Mouse (Mus musculus): Measurements from ENCODE around the gene Glce. TPM values are rescaled to one million over a fixed set of nuclear protein-coding genes. Genes with fewer than 3 reads are reported as not detected.

Glce gene
- polyA plus RNA-seq, 1 experiment from 2014 or later, result 27.6 TPM

- no peaks in the 10 kb centered on the region for H3K4me1 ChIP-seq (ENCODE audit: control insufficient read depth, insufficient read depth, low read length)
- no peak overlapping the region for H3K4me3 ChIP-seq (ENCODE audit: low read depth, low read length)
- no peaks in the 10 kb centered on the region for H3K9me3 ChIP-seq (ENCODE audit: control insufficient read depth, low read depth, low read length)
- no peak for ATAC-seq (ENCODE audit: insufficient number of reproducible peaks, insufficient read depth, low FRiP score, low read depth)
- H3K27me3 ChIP-seq (ENCODE audit: control insufficient read depth, insufficient read depth, low read length), result no peaks in the 10 kb centered on the region
- no peaks in the 10 kb centered on the region for H3K36me3 ChIP-seq (ENCODE audit: control insufficient read depth, insufficient read depth, low read length)
- 85% methylated on average over 4 of the region's 4 CpGs for WGBS
- H3K27ac ChIP-seq (ENCODE audit: low read length), result no peak overlapping the region
- no peak overlapping the region for H3K4me2 ChIP-seq (replicated peaks; ENCODE audit: low read depth, low read length)
- no peak overlapping the region for H3K9ac ChIP-seq (replicated peaks; ENCODE audit: low read depth, low read length)
Observed at GRCm38 (mm10) chr9:62132005-62132782, 9.7 kb upstream of the Glce start.

DNA sequence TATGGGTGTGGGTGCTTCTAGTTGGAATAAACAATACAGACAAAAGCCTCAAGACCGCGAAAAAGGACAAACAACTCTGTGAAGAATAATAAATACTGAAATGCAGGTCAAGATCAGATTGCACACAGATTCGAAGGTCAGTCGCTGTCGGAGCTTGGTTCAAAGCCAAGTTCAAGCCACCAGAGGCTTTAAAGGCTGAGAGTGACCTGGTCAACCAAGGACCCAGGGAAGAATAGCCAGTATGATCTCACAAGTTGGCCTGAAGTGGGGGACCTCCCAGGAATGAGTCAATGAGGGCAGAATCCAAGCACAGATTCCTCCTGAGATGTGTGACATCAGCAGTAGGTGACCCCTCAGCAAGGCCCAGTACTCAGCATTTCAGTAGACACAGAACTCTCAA, 8.3 kb upstream of the Glce start:
- H3K9me3 ChIP-seq (ENCODE audit: control insufficient read depth, low read depth, low read length), result no peaks in the 10 kb centered on the region
- WGBS, result 80% methylated on average over 5 of the region's 5 CpGs
- no peak overlapping the region for H3K4me2 ChIP-seq (replicated peaks; ENCODE audit: low read depth, low read length)
- no peaks in the 10 kb centered on the region for H3K36me3 ChIP-seq (ENCODE audit: control insufficient read depth, insufficient read depth, low read length)
- no peak for ATAC-seq (ENCODE audit: insufficient number of reproducible peaks, insufficient read depth, low FRiP score, low read depth)
- no peak overlapping the region for H3K4me3 ChIP-seq (ENCODE audit: low read depth, low read length)
- H3K4me1 ChIP-seq (ENCODE audit: control insufficient read depth, insufficient read depth, low read length), result no peaks in the 10 kb centered on the region
- no peak overlapping the region for H3K9ac ChIP-seq (replicated peaks; ENCODE audit: low read depth, low read length)
- H3K27me3 ChIP-seq (ENCODE audit: control insufficient read depth, insufficient read depth, low read length), result no peaks in the 10 kb centered on the region
- no peak overlapping the region for H3K27ac ChIP-seq (ENCODE audit: low read length)

GRCm38 (mm10) chr9:62128056-62128455, 5.6 kb upstream of the Glce start:
- H3K27me3 ChIP-seq (ENCODE audit: control insufficient read depth, insufficient read depth, low read length), result no peaks in the 10 kb centered on the region
- no peak for ATAC-seq (ENCODE audit: insufficient number of reproducible peaks, insufficient read depth, low FRiP score, low read depth)
- no peaks in the 10 kb centered on the region for H3K9me3 ChIP-seq (ENCODE audit: control insufficient read depth, low read depth, low read length)
- no peak overlapping the region for H3K4me3 ChIP-seq (ENCODE audit: low read depth, low read length)
- no peak overlapping the region for H3K27ac ChIP-seq (ENCODE audit: low read length)
- H3K9ac ChIP-seq (replicated peaks; ENCODE audit: low read depth, low read length), result no peak overlapping the region
- WGBS, result 81% methylated on average over 2 of the region's 2 CpGs
- peaks cover 4% of the 10 kb centered on the region; the same call in 1 of the 2 replicates for H3K4me1 ChIP-seq (ENCODE audit: control insufficient read depth, insufficient read depth, low read length)
- no peak overlapping the region for H3K4me2 ChIP-seq (replicated peaks; ENCODE audit: low read depth, low read length)
- H3K36me3 ChIP-seq (ENCODE audit: control insufficient read depth, insufficient read depth, low read length), result no peaks in the 10 kb centered on the region

GRCm38 (mm10) chr9:62125986-62126575, 3.6 kb upstream of the Glce start:
- H3K27me3 ChIP-seq (ENCODE audit: control insufficient read depth, insufficient read depth, low read length), result no peaks in the 10 kb centered on the region
- ATAC-seq (ENCODE audit: insufficient number of reproducible peaks, insufficient read depth, low FRiP score, low read depth), result no peak
- H3K36me3 ChIP-seq (ENCODE audit: control insufficient read depth, insufficient read depth, low read length), result no peaks in the 10 kb centered on the region
- no peak overlapping the region for H3K9ac ChIP-seq (replicated peaks; ENCODE audit: low read depth, low read length)
- H3K4me2 ChIP-seq (replicated peaks; ENCODE audit: low read depth, low read length), result no peak overlapping the region
- WGBS, result 71% methylated on average over 5 of the region's 5 CpGs
- no peak overlapping the region for H3K4me3 ChIP-seq (ENCODE audit: low read depth, low read length)
- no peaks in the 10 kb centered on the region for H3K9me3 ChIP-seq (ENCODE audit: control insufficient read depth, low read depth, low read length)
- H3K4me1 ChIP-seq (ENCODE audit: control insufficient read depth, insufficient read depth, low read length), result peaks cover 6% of the 10 kb centered on the region; the same call in 1 of the 2 replicates
- no peak overlapping the region for H3K27ac ChIP-seq (ENCODE audit: low read length)

GRCm38 (mm10) chr9:62124266-62124665, 1.8 kb upstream of the Glce start:
- 76% methylated on average over 1 of the region's 1 CpGs for WGBS
- no peak overlapping the region for H3K4me3 ChIP-seq (ENCODE audit: low read depth, low read length)
- no peak for ATAC-seq (ENCODE audit: insufficient number of reproducible peaks, insufficient read depth, low FRiP score, low read depth)
- H3K36me3 ChIP-seq (ENCODE audit: control insufficient read depth, insufficient read depth, low read length), result no peaks in the 10 kb centered on the region
- H3K4me1 ChIP-seq (ENCODE audit: control insufficient read depth, insufficient read depth, low read length), result peaks cover 8% of the 10 kb centered on the region; the same call in 1 of the 2 replicates
- no peak overlapping the region for H3K4me2 ChIP-seq (replicated peaks; ENCODE audit: low read depth, low read length)
- H3K9ac ChIP-seq (replicated peaks; ENCODE audit: low read depth, low read length), result no peak overlapping the region
- H3K27ac ChIP-seq (ENCODE audit: low read length), result no peak overlapping the region
- H3K9me3 ChIP-seq (ENCODE audit: control insufficient read depth, low read depth, low read length), result no peaks in the 10 kb centered on the region
- no peaks in the 10 kb centered on the region for H3K27me3 ChIP-seq (ENCODE audit: control insufficient read depth, insufficient read depth, low read length)

- 62% methylated on average over 3 of the region's 3 CpGs for WGBS
- Histone ChIP-seq H3K4me2 (replicated peaks; ENCODE audit: low read depth, low read length) (peak overlapping the region; percentile 41), H3K36me3 (ENCODE audit: control insufficient read depth, insufficient read depth, low read length) (no peaks in the 10 kb centered on the region), H3K27me3 (ENCODE audit: control insufficient read depth, insufficient read depth, low read length) (no peaks in the 10 kb centered on the region), H3K27ac (ENCODE audit: low read length) (peak overlapping the region; percentile 52; the same call in 1 of the 2 replicates), H3K9ac (replicated peaks; ENCODE audit: low read depth, low read length) (0 out of 2 replicates have a peak overlapping the region, but pooled peaks have one; percentile 31), H3K4me1 (ENCODE audit: control insufficient read depth, insufficient read depth, low read length) (peaks cover 8% of the 10 kb centered on the region; the same call in 1 of the 2 replicates), H3K9me3 (ENCODE audit: control insufficient read depth, low read depth, low read length) (no peaks in the 10 kb centered on the region), H3K4me3 (ENCODE audit: low read depth, low read length) (peak overlapping the region; percentile 87)
- ATAC-seq (ENCODE audit: insufficient number of reproducible peaks, insufficient read depth, low FRiP score, low read depth), result no peak
Observed at GRCm38 (mm10) chr9:62123496-62123895, 1.0 kb upstream of the Glce start.

GRCm38 (mm10) chr9:62121551-62122447, 656 bp downstream of the Glce start:
- peak overlapping the region; percentile 93 for H3K27ac ChIP-seq (ENCODE audit: low read length)
- H3K9ac ChIP-seq (replicated peaks; ENCODE audit: low read depth, low read length), result peak overlapping the region; percentile 72
- H3K9me3 ChIP-seq (ENCODE audit: control insufficient read depth, low read depth, low read length), result no peaks in the 10 kb centered on the region
- peak; percentile 8; the same call in 1 of the 2 replicates for ATAC-seq (ENCODE audit: insufficient number of reproducible peaks, insufficient read depth, low FRiP score, low read depth)
- WGBS, result under 1% methylated on average over 58 of the region's 59 CpGs
- H3K4me1 ChIP-seq (ENCODE audit: control insufficient read depth, insufficient read depth, low read length), result peaks cover 8% of the 10 kb centered on the region; the same call in 1 of the 2 replicates
- H3K27me3 ChIP-seq (ENCODE audit: control insufficient read depth, insufficient read depth, low read length), result no peaks in the 10 kb centered on the region
- peak overlapping the region; percentile 87 for H3K4me3 ChIP-seq (ENCODE audit: low read depth, low read length)
- no peaks in the 10 kb centered on the region for H3K36me3 ChIP-seq (ENCODE audit: control insufficient read depth, insufficient read depth, low read length)
- peak overlapping the region; percentile 79 for H3K4me2 ChIP-seq (replicated peaks; ENCODE audit: low read depth, low read length)

DNA sequence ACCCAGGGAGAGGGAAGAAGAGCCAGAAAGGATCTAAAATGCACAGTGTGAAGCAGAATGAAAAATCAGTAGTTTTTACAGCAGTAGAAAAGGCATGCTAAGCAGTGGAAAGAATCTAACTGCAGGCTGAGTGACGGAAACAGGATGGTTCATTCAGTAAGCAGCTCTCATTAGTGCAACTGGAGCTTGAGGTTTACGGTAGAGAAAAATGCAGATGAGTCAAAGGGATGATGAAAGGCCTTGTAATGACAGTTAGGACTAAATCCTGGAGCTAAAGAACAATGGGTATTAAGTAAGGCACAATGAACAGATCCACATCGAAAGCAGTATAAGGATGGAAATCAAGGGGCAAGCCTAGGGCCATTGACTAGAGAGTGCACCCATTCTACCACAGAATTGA, 3.7 kb downstream of the Glce start:
- 47% methylated on average over 3 of the region's 3 CpGs for WGBS
- no peak overlapping the region for H3K27ac ChIP-seq (ENCODE audit: low read length)
- H3K4me2 ChIP-seq (replicated peaks; ENCODE audit: low read depth, low read length), result no peak overlapping the region
- no peaks in the 10 kb centered on the region for H3K36me3 ChIP-seq (ENCODE audit: control insufficient read depth, insufficient read depth, low read length)
- H3K9me3 ChIP-seq (ENCODE audit: control insufficient read depth, low read depth, low read length), result no peaks in the 10 kb centered on the region
- H3K4me3 ChIP-seq (ENCODE audit: low read depth, low read length), result no peak overlapping the region
- H3K4me1 ChIP-seq (ENCODE audit: control insufficient read depth, insufficient read depth, low read length), result peaks cover 8% of the 10 kb centered on the region; the same call in 1 of the 2 replicates
- no peak for ATAC-seq (ENCODE audit: insufficient number of reproducible peaks, insufficient read depth, low FRiP score, low read depth)
- no peak overlapping the region for H3K9ac ChIP-seq (replicated peaks; ENCODE audit: low read depth, low read length)
- no peaks in the 10 kb centered on the region for H3K27me3 ChIP-seq (ENCODE audit: control insufficient read depth, insufficient read depth, low read length)

All from stomach, embryonic 14.5 days (tissue).